Mouse (Mus musculus): ENCODE measurements around the gene Rab1b.

The Rab1b gene

GRCm38 (mm10) chr19:5051031-5051430 is 55.8 kb downstream of the Rab1b start:
- no peak for DNase-seq (ENCODE audit: low spot score)

- peak; percentile 55 for DNase-seq (ENCODE audit: low spot score)
These were observed 56.6 kb downstream of the Rab1b start, which contains the start of gene Rin1 for GRCm38 (mm10) chr19:5050047-5050905. Gene Rin1, plus strand, starts transcription at chr19:5050481.

GRCm38 (mm10) chr19:5049325-5049724 is 57.5 kb downstream of the Rab1b start:
- DNase-seq (ENCODE audit: low spot score) = no peak

Data from lung, postnatal 25 days (tissue).